Mouse (Mus musculus): ENCODE results near the gene Nags. TPM values are rescaled to one million over a fixed set of nuclear protein-coding genes. Genes with fewer than 3 reads are reported as not detected.

Gene Nags
- total and polyA plus RNA-seq, 3 experiments, result 5.4 to 9.7 TPM; not detected in 1

GRCm38 (mm10) chr11:102107732-102108131 is 37.6 kb upstream of the Nags start, which contains the start of gene Pyy:
TSS of gene Pyy (minus strand) at chr11:102107832.
- peaks cover 2 to 3% of the 10 kb centered on the region in 2 experiments; a peak in 3 of 4 replicates for H3K27me3 ChIP-seq (ENCODE audit: control insufficient read depth in 1 of 2, insufficient read depth in 2 of 2, low read length in 2 of 2)
- DNase-seq (ENCODE audit: low read depth, low spot score), result no peak
- no peak within 1 kb of the TSS for H3K9ac ChIP-seq (ENCODE audit: control insufficient read depth, low read depth, low read length, poor library complexity, severe bottlenecking)
- no peak for TF ChIP-seq RAD21 (IDR thresholded peaks at IDR 0.05; ENCODE audit: low read depth, low read length)
- TF ChIP-seq POLR2A (IDR thresholded peaks at IDR 0.05; ENCODE audit: control insufficient read depth in 1 of 2, insufficient read depth in 1 of 2, low read depth in 1 of 2, low read length in 2 of 2, poor library complexity in 1 of 2), result no peak
- TF ChIP-seq ZKSCAN1 (IDR thresholded peaks at IDR 0.05; ENCODE audit: low read depth, low read length), result no peak
- no peak for TF ChIP-seq ZNF384 (IDR thresholded peaks at IDR 0.05; ENCODE audit: low read depth, low read length)
- no peak for TF ChIP-seq ETS1 (IDR thresholded peaks at IDR 0.05; ENCODE audit: low read depth, low read length)
- TF ChIP-seq NELFE (IDR thresholded peaks at IDR 0.05; ENCODE audit: low read depth, low read length), result no peak
- no peak for TF ChIP-seq RCOR1 (IDR thresholded peaks at IDR 0.05; ENCODE audit: low read depth, low read length)
- TF ChIP-seq CHD2 (IDR thresholded peaks at IDR 0.05; ENCODE audit: low read length), result no peak
- TF ChIP-seq ZC3H11A (IDR thresholded peaks at IDR 0.05; ENCODE audit: low read depth, low read length), result no peak
- TF ChIP-seq CHD1 (IDR thresholded peaks at IDR 0.05; ENCODE audit: low read depth, low read length), result no peak
- no peak for TF ChIP-seq KAT2A (conservative IDR thresholded peaks at IDR 0.05; ENCODE audit: low read depth, low read length)
- no peak for TF ChIP-seq E2F4 (IDR thresholded peaks at IDR 0.05; ENCODE audit: borderline replicate concordance, low read depth, low read length)
- TF ChIP-seq MYC (IDR thresholded peaks at IDR 0.05; ENCODE audit: low read depth, low read length), result no peak
- no peak for TF ChIP-seq HCFC1 (IDR thresholded peaks at IDR 0.05; ENCODE audit: low read depth, low read length)
- TF ChIP-seq USF2 (IDR thresholded peaks at IDR 0.05; ENCODE audit: borderline replicate concordance in 1 of 2, insufficient read depth in 1 of 2, low read depth in 1 of 2, low read length in 2 of 2), result no peak
- TF ChIP-seq MEF2A (IDR thresholded peaks at IDR 0.05; ENCODE audit: extremely low read depth, insufficient replicate concordance, low read depth, low read length, poor library complexity, severe bottlenecking), result no peak
- H3K4me3 ChIP-seq (ENCODE audit: control insufficient read depth in 1 of 2, insufficient read depth in 1 of 2, low read depth in 2 of 2, low read length in 2 of 2), result no peak within 1 kb of the TSS
- peaks cover 0 to 3% of the 10 kb centered on the region in 2 experiments; a peak in 1 of 4 replicates for H3K36me3 ChIP-seq (ENCODE audit: control insufficient read depth in 1 of 2, insufficient read depth in 2 of 2, low read length in 2 of 2)
- no peaks in the 10 kb centered on the region for H3K9me3 ChIP-seq (replicated peaks; ENCODE audit: insufficient read depth, low read length)
- no peaks in the 10 kb centered on the region for H3K79me2 ChIP-seq (ENCODE audit: control insufficient read depth, insufficient read depth, low read length, poor library complexity)
- H3K27ac ChIP-seq (ENCODE audit: control insufficient read depth, low read depth, low read length), result no peak within 1 kb of the TSS
- H3K4me1 ChIP-seq (ENCODE audit: control insufficient read depth in 1 of 2, insufficient read depth in 2 of 2, low read length in 2 of 2), result peaks cover 2 to 10% of the 10 kb centered on the region in 2 experiments

GRCm38 (mm10) chr11:102111576-102111975 is 33.7 kb upstream of the Nags start:
- Histone ChIP-seq H3K4me3 (ENCODE audit: control insufficient read depth in 1 of 2, insufficient read depth in 1 of 2, low read depth in 2 of 2, low read length in 2 of 2) (no peak overlapping the region), H3K27ac (ENCODE audit: control insufficient read depth, low read depth, low read length) (no peak overlapping the region), H3K4me1 (ENCODE audit: control insufficient read depth in 1 of 2, insufficient read depth in 2 of 2, low read length in 2 of 2) (peaks cover 0 to 5% of the 10 kb centered on the region in 2 experiments; a peak in 1 of 4 replicates), H3K9ac (ENCODE audit: control insufficient read depth, low read depth, low read length, poor library complexity, severe bottlenecking) (no peak overlapping the region), H3K79me2 (ENCODE audit: control insufficient read depth, insufficient read depth, low read length, poor library complexity) (no peaks in the 10 kb centered on the region), H3K9me3 (replicated peaks; ENCODE audit: insufficient read depth, low read length) (no peaks in the 10 kb centered on the region), H3K27me3 (ENCODE audit: control insufficient read depth in 1 of 2, insufficient read depth in 2 of 2, low read length in 2 of 2) (peaks cover 0 to 4% of the 10 kb centered on the region in 2 experiments; a peak in 3 of 4 replicates), H3K36me3 (ENCODE audit: control insufficient read depth in 1 of 2, insufficient read depth in 2 of 2, low read length in 2 of 2) (no peaks in the 10 kb centered on the region)
- TF ChIP-seq POLR2AphosphoS2 (IDR thresholded peaks at IDR 0.05; ENCODE audit: low read length) (no peak), EP300 (IDR thresholded peaks at IDR 0.05; ENCODE audit: low read depth in 1 of 2, low read length in 2 of 2) (0 out of 4 replicates have a peak, but pooled peaks of 1 of the 2 experiments have one; percentile 17), TBP (IDR thresholded peaks at IDR 0.05; ENCODE audit: low read depth, low read length) (no peak)
- no peak for DNase-seq (ENCODE audit: low read depth, low spot score)

Data from MEL (cell line).